Mouse (Mus musculus) layer of hippocampus, postnatal 36 days (tissue): Measurements from ENCODE around the gene Gm21725. TPM values are rescaled to one million over a fixed set of nuclear protein-coding genes. Genes with fewer than 3 reads are reported as not detected.
"Not testable (repeated sequence)": the region's sequence is repeated elsewhere in the genome, so short reads cannot be mapped to it uniquely, and the experiment has no call there.

Experiments
- DNase-seq, 2 experiments: peaks; one replicate each; pipeline ENCODE4 v3.0.0; 2022
- total RNA-seq, 2 experiments: library from RNA; stranded (reverse); gene quantifications; 2 replicates each; pipeline ENCODE4 v1.2.3; 2021

Gene Gm21725
- total RNA-seq = not detected

GRCm38 (mm10) chrY:13348963-13349362 is at the start of gene Gm21725:
Gene Gm21725 (minus strand): TSS chrY:13349063.
- DNase-seq = not testable (repeated sequence)

Other genes with a start within 250 kb of the Gm21725 start
- gene Gm21891, start 215.6 kb downstream of the Gm21725 start, total RNA-seq = not detected
- gene Gm21425, start 187.1 kb downstream of the Gm21725 start, total RNA-seq = not detected
- not detected for gene Gm21828, start 125.1 kb downstream of the Gm21725 start, total RNA-seq
- gene Gm21440, start 96.7 kb downstream of the Gm21725 start, total RNA-seq = not detected
- gene Gm21454, start 96.6 kb downstream of the Gm21725 start, total RNA-seq = not detected
- not detected for gene Gm21866, start 116.5 kb upstream of the Gm21725 start, total RNA-seq
- gene Gm20773, start 145.0 kb upstream of the Gm21725 start, total RNA-seq = not detected